17 mouse cellular contexts compared by ENCODE assay signal in the genomic region with DNA sequence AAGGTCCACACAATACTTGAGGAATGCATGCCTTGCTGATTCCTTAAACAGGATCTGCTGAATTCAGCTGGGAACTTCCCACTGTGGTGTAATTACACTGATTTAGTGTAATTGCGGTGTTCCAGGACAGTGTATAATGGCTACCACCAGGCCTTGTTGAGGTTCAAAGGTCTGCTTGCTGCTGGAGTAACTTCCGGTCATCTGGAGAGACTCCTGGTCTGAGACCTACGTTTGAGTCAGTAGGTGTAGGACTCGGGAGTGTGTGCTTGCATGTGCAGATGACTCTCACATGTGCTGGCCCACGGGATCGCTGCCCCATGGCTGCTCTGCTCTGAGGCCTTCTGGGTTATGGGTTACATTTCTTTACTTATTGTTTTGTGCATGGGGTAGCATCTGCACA. TPM values are rescaled to one million over a fixed set of nuclear protein-coding genes. Genes with fewer than 3 reads are reported as not detected.
DNase-seq lines count a peak whose midpoint lies in the region; ATAC-seq and TF ChIP-seq lines count a peak whose summit lies in the region.
"Had no signal": no experiment of that assay in that cellular context is flagged by ENCODE, and none has a peak within 500 bp of the region (broad histone marks: within the 10 kb centered on the region; RNA-seq: fewer than 3 reads in every experiment).

No protein-coding gene starts in this region.

- no peak overlapping the region for H3K4me2 ChIP-seq in kidney, postnatal 0 days (ENCODE audit: low read length)
- H3K4me2 ChIP-seq in kidney, embryonic 15.5 days = no peak overlapping the region
- H3K4me2 ChIP-seq in intestine, embryonic 15.5 days (replicated peaks) = no peak overlapping the region
- H3K4me2 ChIP-seq in liver, embryonic 16.5 days (ENCODE audit: low read depth, low read length) = no peak overlapping the region
- H3K4me2 ChIP-seq in midbrain, embryonic 11.5 days = no peak overlapping the region
- H3K4me2 ChIP-seq: embryonic facial prominence, embryonic 12.5 days; forebrain, embryonic 15.5 days; heart, embryonic 12.5 days had no signal

- no peak overlapping the region for H3K9ac ChIP-seq in kidney, postnatal 0 days (ENCODE audit: low read depth, low read length)
- no peak overlapping the region for H3K9ac ChIP-seq in kidney, embryonic 15.5 days
- H3K9ac ChIP-seq in intestine, embryonic 15.5 days = no peak overlapping the region
- no peak overlapping the region for H3K9ac ChIP-seq in liver, embryonic 16.5 days (ENCODE audit: low read depth, low read length)
- H3K9ac ChIP-seq in midbrain, embryonic 11.5 days (ENCODE audit: low read length) = no peak overlapping the region
- H3K9ac ChIP-seq: embryonic facial prominence, embryonic 12.5 days; forebrain, embryonic 15.5 days; heart, embryonic 12.5 days had no signal

- intact Hi-C loops in left cerebral cortex, postnatal 4 days (cut with DNase I) = no loop called here

- 0 out of 2 replicates have a peak, but pooled peaks have one; percentile 33 for ATAC-seq in kidney, postnatal 0 days (replicated peaks; ENCODE audit: low FRiP score, low read depth)
- ATAC-seq in kidney, embryonic 15.5 days (replicated peaks; ENCODE audit: low FRiP score) = no peak
- peak; percentile 28; the same call in 1 of the 2 replicates for ATAC-seq in intestine, embryonic 15.5 days
- ATAC-seq in liver, embryonic 16.5 days (ENCODE audit: low read depth) = 0 out of 2 replicates have a peak, but pooled peaks have one; percentile 10
- ATAC-seq in midbrain, embryonic 11.5 days (ENCODE audit: low FRiP score) = no peak
- ATAC-seq: forebrain, embryonic 15.5 days had no signal

- H3K9me3 ChIP-seq in kidney, postnatal 0 days (replicated peaks; ENCODE audit: low read length) = no peaks in the 10 kb centered on the region
- no peaks in the 10 kb centered on the region for H3K9me3 ChIP-seq in kidney, embryonic 15.5 days (replicated peaks)
- no peaks in the 10 kb centered on the region for H3K9me3 ChIP-seq in intestine, embryonic 15.5 days
- no peaks in the 10 kb centered on the region for H3K9me3 ChIP-seq in liver, embryonic 16.5 days (replicated peaks; ENCODE audit: control insufficient read depth, low read length)
- no peaks in the 10 kb centered on the region for H3K9me3 ChIP-seq in midbrain, embryonic 11.5 days (ENCODE audit: control insufficient read depth, low read length)
- H3K9me3 ChIP-seq: embryonic facial prominence, embryonic 12.5 days; forebrain, embryonic 15.5 days; heart, embryonic 12.5 days had no signal

- 72% methylated on average over 6 of the region's 6 CpGs for WGBS in kidney, postnatal 0 days
- WGBS in kidney, embryonic 15.5 days = 70% methylated on average over 6 of the region's 6 CpGs
- 72% methylated on average over 6 of the region's 6 CpGs for WGBS in intestine, embryonic 15.5 days
- 82% methylated on average over 6 of the region's 6 CpGs for WGBS in liver, embryonic 16.5 days (ENCODE audit: insufficient replicate concordance)
- WGBS in midbrain, embryonic 11.5 days = 90% methylated on average over 6 of the region's 6 CpGs

- H3K4me1 ChIP-seq in kidney, postnatal 0 days (replicated peaks; ENCODE audit: insufficient read depth, low read length) = peaks cover 4% of the 10 kb centered on the region; the same call in 1 of the 2 replicates
- H3K4me1 ChIP-seq in kidney, embryonic 15.5 days = 0 out of 2 replicates have a peak, but pooled peaks cover 2% of the 10 kb centered on the region
- H3K4me1 ChIP-seq in intestine, embryonic 15.5 days (replicated peaks) = no peaks in the 10 kb centered on the region
- peaks cover 6% of the 10 kb centered on the region for H3K4me1 ChIP-seq in liver, embryonic 16.5 days (ENCODE audit: control insufficient read depth, low read depth, low read length)
- no peaks in the 10 kb centered on the region for H3K4me1 ChIP-seq in midbrain, embryonic 11.5 days (ENCODE audit: control insufficient read depth, insufficient read depth, low read length)
- H3K4me1 ChIP-seq: embryonic facial prominence, embryonic 12.5 days; forebrain, embryonic 15.5 days had no signal

- no peaks in the 10 kb centered on the region for H3K27me3 ChIP-seq in kidney, postnatal 0 days (ENCODE audit: insufficient read depth, low read length)
- no peaks in the 10 kb centered on the region for H3K27me3 ChIP-seq in kidney, embryonic 15.5 days
- H3K27me3 ChIP-seq in intestine, embryonic 15.5 days (replicated peaks) = no peaks in the 10 kb centered on the region
- no peaks in the 10 kb centered on the region for H3K27me3 ChIP-seq in liver, embryonic 16.5 days (ENCODE audit: control insufficient read depth, insufficient read depth, low read depth, low read length)
- H3K27me3 ChIP-seq in midbrain, embryonic 11.5 days (ENCODE audit: control insufficient read depth, insufficient read depth, low read length) = no peaks in the 10 kb centered on the region
- H3K27me3 ChIP-seq: embryonic facial prominence, embryonic 12.5 days; forebrain, embryonic 15.5 days; heart, embryonic 12.5 days had no signal

- no peak overlapping the region for H3K4me3 ChIP-seq in kidney, postnatal 0 days (replicated peaks; ENCODE audit: low read depth, low read length)
- no peak overlapping the region for H3K4me3 ChIP-seq in kidney, embryonic 15.5 days (replicated peaks)
- no peak overlapping the region for H3K4me3 ChIP-seq in intestine, embryonic 15.5 days (replicated peaks)
- H3K4me3 ChIP-seq in liver, embryonic 16.5 days (ENCODE audit: low read depth, low read length) = no peak overlapping the region
- no peak overlapping the region for H3K4me3 ChIP-seq in midbrain, embryonic 11.5 days (ENCODE audit: low read depth, low read length)
- H3K4me3 ChIP-seq: embryonic facial prominence, embryonic 12.5 days; forebrain, embryonic 15.5 days; heart, adult 2 months; heart, embryonic 12.5 days had no signal

- 0 out of 2 replicates have a peak overlapping the region, but pooled peaks have one; percentile 13 for H3K27ac ChIP-seq in kidney, postnatal 0 days
- no peak overlapping the region for H3K27ac ChIP-seq in kidney, embryonic 15.5 days
- H3K27ac ChIP-seq in intestine, embryonic 15.5 days = no peak overlapping the region
- no peak overlapping the region for H3K27ac ChIP-seq in liver, embryonic 16.5 days (ENCODE audit: low read length)
- no peak overlapping the region for H3K27ac ChIP-seq in midbrain, embryonic 11.5 days (ENCODE audit: low read depth, low read length)
- H3K27ac ChIP-seq: embryonic facial prominence, embryonic 12.5 days; forebrain, embryonic 15.5 days; heart, adult 2 months had no signal

- no peak for DNase-seq in kidney, postnatal 0 days (ENCODE audit: low spot score)
- DNase-seq in urinary bladder, adult 2 months (ENCODE audit: low spot score) = no peak
- DNase-seq in midbrain, embryonic 11.5 days (ENCODE audit: low spot score, missing footprints) = no peak
- DNase-seq in left cerebral cortex, postnatal 4 days = no peak
- DNase-seq: adrenal gland, postnatal 10 days; cerebellum, adult 11 months; cerebellum, adult 8-10 months; embryo, embryonic 11 days; gastrocnemius, postnatal 10 days; heart, adult 2 months; heart, postnatal 36 days had no signal

- no peak for TF ChIP-seq CTCF in kidney, postnatal 0 days (IDR thresholded peaks at IDR 0.05; ENCODE audit: low read depth)

- H3K36me3 ChIP-seq in kidney, postnatal 0 days (ENCODE audit: insufficient read depth, low read length) = 0 out of 2 replicates have a peak, but pooled peaks cover 2% of the 10 kb centered on the region
- 0 out of 2 replicates have a peak, but pooled peaks cover 4% of the 10 kb centered on the region for H3K36me3 ChIP-seq in kidney, embryonic 15.5 days
- H3K36me3 ChIP-seq in intestine, embryonic 15.5 days = peaks cover 3% of the 10 kb centered on the region; the same call in 1 of the 2 replicates
- peaks cover 4% of the 10 kb centered on the region for H3K36me3 ChIP-seq in liver, embryonic 16.5 days (ENCODE audit: control insufficient read depth, insufficient read depth)
- H3K36me3 ChIP-seq in midbrain, embryonic 11.5 days (ENCODE audit: control insufficient read depth, insufficient read depth, low read length) = no peaks in the 10 kb centered on the region
- H3K36me3 ChIP-seq: forebrain, embryonic 15.5 days had no signal

RNA-seq across cellular contexts. Expression of a gene that starts 13.0 kb away (rescaled TPM):
- 46.8 and 47.6 TPM in 2 replicates for polyA plus RNA-seq in kidney, postnatal 0 days (2015; fragmentation: Nextera tagmentation; extraction: Ambion mirVana)
- 40.8 and 41.2 TPM in 2 replicates for polyA plus RNA-seq in kidney, embryonic 15.5 days (2015; fragmentation: Nextera tagmentation; extraction: Ambion mirVana)
- 30.9 and 33.8 TPM in 2 replicates for polyA plus RNA-seq in intestine, embryonic 15.5 days (2015; fragmentation: Nextera tagmentation; extraction: Ambion mirVana)
- polyA plus RNA-seq in liver, embryonic 16.5 days (2015; fragmentation: Nextera tagmentation; extraction: Ambion mirVana) = 13.0 and 13.1 TPM in 2 replicates
- polyA plus RNA-seq in urinary bladder, adult 2 months (2012; rRNA removed) = 17.8 and 18.7 TPM in 2 replicates
- 61.1 and 62.4 TPM in 2 replicates for polyA plus RNA-seq in midbrain, embryonic 11.5 days (2014; fragmentation: Nextera tagmentation; extraction: Ambion mirVana)
- total RNA-seq in left cerebral cortex, postnatal 4 days (2021) = 10 to 100 TPM; 46.0 to 47.6 TPM

RNA-seq across cellular contexts. Expression of a gene that starts 13.4 kb away (rescaled TPM):
- 18.2 and 18.3 TPM in 2 replicates for polyA plus RNA-seq in kidney, postnatal 0 days (2015; fragmentation: Nextera tagmentation; extraction: Ambion mirVana)
- 13.7 and 14.7 TPM in 2 replicates for polyA plus RNA-seq in kidney, embryonic 15.5 days (2015; fragmentation: Nextera tagmentation; extraction: Ambion mirVana)
- polyA plus RNA-seq in intestine, embryonic 15.5 days (2015; fragmentation: Nextera tagmentation; extraction: Ambion mirVana) = 26.1 and 27.0 TPM in 2 replicates
- polyA plus RNA-seq in liver, embryonic 16.5 days (2015; fragmentation: Nextera tagmentation; extraction: Ambion mirVana) = 7.8 and 8.8 TPM in 2 replicates
- 40.7 and 41.9 TPM in 2 replicates for polyA plus RNA-seq in urinary bladder, adult 2 months (2012; rRNA removed)
- polyA plus RNA-seq in midbrain, embryonic 11.5 days (2014; fragmentation: Nextera tagmentation; extraction: Ambion mirVana) = 5.9 and 8.3 TPM in 2 replicates
- 1 to 10 TPM; 5.4 to 6.1 TPM for total RNA-seq in left cerebral cortex, postnatal 4 days (2021)

RNA-seq across cellular contexts. Expression of a gene that starts 42.7 kb away (rescaled TPM):
- polyA plus RNA-seq in kidney, postnatal 0 days (2015; fragmentation: Nextera tagmentation; extraction: Ambion mirVana) = 2.0 and 2.1 TPM in 2 replicates
- polyA plus RNA-seq in kidney, embryonic 15.5 days (2015; fragmentation: Nextera tagmentation; extraction: Ambion mirVana) = 3.5 and 3.7 TPM in 2 replicates
- polyA plus RNA-seq in intestine, embryonic 15.5 days (2015; fragmentation: Nextera tagmentation; extraction: Ambion mirVana) = 2.6 and 2.9 TPM in 2 replicates
- 2.5 and 2.9 TPM in 2 replicates for polyA plus RNA-seq in liver, embryonic 16.5 days (2015; fragmentation: Nextera tagmentation; extraction: Ambion mirVana)
- polyA plus RNA-seq in urinary bladder, adult 2 months (2012; rRNA removed) = 0.15 and 0.16 TPM in 2 replicates
- 4.6 and 5.1 TPM in 2 replicates for polyA plus RNA-seq in midbrain, embryonic 11.5 days (2014; fragmentation: Nextera tagmentation; extraction: Ambion mirVana)
- total RNA-seq in left cerebral cortex, postnatal 4 days (2021) = 1 to 10 TPM; 1.3 to 2.7 TPM

Comparison
In these comparisons a context has a peak if more than half of its experiments do, and no peak if none do; other contexts are left out.
1. ATAC-seq: peak in kidney, postnatal 0 days (single experiment), intestine, embryonic 15.5 days (single experiment) and liver, embryonic 16.5 days (single experiment); none in kidney, embryonic 15.5 days (single experiment) and midbrain, embryonic 11.5 days (single experiment).